Mouse (Mus musculus) gastrocnemius, postnatal 4 days (tissue): ENCODE measurements at regions not wholly inside any gene's neighbourhood (a gene's known extent, or its start where the extent isn't known, plus 50 kb on each side); places are given as distances from the start of the nearest gene placed in this dataset.

Experiments used
- DNase-seq, 2 experiments: peaks; one replicate each; pipeline ENCODE4 v3.0.0; 2021 to 2022; ENCODE audit warnings: low spot score in 2 of 2, mixed read lengths in 2 of 2

DNA sequence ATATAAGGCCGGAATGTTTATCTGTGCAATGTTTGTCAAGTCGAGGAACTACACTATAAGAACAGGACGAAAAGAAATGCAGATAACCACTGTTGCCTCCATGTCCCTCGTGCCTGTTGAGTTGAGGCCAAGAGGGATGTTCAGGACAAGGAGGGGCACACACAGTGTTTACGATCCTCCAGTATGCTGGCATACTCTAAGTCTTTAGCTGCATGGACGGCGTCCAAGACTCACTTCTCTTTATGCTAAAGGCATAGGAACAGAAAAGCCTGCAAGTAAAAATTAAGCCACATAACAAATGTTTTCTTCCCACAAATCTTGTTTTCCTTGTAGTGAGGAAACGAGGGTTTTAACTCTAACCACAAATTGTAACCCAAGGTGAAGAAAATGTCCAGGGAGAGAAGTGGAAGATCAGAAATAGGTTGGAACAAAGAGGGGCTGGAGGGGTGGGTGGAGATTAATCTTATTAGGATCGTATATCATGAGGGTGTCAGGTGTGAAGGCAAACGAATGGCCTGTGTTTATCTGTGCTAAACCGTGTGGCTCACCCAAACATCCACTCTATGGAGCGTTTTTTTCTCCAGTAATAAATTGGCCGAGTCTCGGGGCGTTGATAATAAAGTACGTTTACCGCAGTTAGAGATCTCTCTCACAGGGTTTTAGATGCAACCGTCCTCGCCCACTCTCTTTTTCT lies 521.8 kb downstream of the Nr2f2 start:
- no peak for DNase-seq

DNA sequence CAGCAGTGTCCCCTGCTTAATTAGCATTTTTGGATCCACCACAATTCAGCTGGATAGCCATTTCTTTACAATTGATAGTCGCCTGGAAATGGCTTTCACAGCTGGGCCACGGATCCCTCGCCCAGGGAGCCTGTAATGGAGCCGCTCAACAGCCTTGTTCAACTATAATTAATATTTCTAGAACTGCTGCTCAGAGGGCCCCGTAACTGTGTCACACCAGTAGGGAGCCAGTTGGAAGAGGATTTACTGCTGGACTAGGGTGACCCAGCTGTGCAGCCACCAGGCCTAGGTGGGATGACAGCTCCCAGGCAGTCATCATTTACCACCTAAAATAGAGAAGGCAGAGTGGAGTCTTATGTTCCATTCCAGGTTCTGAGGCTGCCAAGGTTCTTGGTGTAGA lies 529.2 kb downstream of the Nr2f2 start:
- no peak for DNase-seq

DNA sequence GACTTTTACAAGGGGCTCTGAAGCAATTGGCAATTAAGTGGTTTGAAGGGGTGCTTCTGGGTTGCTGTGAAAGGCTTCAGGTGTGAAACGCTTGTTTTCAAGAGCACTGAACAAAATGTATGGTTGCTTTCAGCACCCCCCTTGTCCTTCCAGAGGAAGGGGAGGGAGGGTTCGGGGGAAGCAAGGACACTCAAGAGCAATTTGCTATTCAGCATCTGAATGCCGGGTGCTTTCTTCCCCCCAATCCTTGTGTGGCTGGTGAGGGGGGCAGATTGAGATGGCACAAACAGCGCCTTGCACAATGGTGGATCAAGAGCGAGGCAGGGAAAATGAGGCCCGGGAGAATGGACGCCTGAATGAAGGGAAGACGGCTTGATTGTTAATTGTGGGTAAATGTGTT lies 539.3 kb downstream of the Nr2f2 start:
- DNase-seq: no peak

DNA sequence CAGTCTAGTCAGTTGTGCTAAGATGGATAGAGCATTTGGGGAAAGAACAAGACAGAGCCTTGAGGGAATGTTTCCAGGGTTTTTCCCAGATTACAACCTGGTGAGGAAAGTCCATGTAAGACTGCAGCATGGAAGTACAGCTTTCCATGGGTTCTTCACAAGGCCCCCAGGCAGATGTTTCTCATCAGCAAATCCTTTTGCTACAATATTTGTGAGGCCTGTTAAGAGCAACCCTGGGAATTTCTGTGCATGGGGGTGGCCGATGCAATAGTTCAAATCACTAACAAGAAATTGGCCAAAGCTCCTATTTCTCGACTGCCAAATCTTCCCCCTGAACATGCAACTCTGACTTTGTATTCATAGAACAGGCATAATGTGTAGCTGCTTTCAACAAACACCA lies 546.0 kb downstream of the Nr2f2 start:
- DNase-seq: no peak

DNA sequence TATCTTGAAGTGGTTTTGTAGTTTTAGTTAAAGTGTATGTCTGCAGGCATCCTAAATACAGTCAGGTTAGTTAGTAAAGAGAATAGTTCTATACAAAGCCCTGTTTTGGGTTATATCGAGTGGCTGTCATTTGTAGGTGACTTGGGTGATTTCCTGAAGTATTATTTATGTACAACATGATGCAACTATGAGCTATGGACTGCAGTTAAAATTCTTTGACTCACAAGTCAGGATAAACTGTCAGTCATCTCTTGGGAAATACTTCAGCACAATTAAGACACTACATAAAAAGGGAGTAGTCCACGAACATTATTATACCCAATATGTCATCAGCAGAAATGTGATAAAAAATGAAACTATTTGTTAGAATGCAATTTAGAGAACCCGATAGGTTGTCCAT lies 554.2 kb downstream of the Nr2f2 start:
- DNase-seq: no peak

DNA sequence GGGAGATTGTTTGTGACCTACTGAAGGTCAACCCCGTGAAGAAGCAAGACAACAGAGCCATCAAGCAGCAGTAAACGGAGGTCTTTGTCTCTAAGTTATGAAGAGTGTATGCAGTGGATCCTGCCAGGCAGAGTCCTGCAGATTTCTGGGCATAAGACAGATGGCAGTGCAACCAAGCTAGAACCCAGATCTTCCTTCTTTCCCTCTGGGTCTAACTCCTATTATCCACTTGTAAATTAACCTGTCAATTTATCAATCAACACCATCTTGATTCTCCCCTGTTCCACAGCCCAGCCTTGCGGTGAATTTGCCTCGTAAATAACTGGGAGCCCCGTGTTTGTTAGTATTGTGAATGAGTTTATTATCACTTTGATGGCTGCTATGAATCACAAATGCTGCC lies 555.7 kb downstream of the Nr2f2 start:
- DNase-seq: no peak

DNA sequence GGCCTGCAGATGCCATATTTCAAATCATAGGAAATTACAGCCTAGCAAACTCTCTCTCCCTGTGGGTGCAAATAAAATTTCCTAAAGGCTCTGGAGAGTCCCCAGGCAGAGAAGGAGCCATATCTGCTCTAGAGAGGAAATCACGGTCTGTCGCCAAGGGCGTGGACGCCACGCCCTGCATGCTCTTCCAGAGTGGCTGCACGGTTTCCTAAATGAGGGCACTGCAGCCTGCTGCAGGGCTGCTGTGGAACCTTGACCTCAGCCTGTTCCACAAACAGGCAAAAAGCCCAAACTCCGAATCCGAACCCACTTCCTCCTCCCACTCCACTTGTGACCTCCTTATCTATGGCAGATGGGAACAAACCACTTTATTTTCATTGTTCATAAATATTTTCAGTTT lies 559.3 kb downstream of the Nr2f2 start:
- no peak for DNase-seq

DNA sequence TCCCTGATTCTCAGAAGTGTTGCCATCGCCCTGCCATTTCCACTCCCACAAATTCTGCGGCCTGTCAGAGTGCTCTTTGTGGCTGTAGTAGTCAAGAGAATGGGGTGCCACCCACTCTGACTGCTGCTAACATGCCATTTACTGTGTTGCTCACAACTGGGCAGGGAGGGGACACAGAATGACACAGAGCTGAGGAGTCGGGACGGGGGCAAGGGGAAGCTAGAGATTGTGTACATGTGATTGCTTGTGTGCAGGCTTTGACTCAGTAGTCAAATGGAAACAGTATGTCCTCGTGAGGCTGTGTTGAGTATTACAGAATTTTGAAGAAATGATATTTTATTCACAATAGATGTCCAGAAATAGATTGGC lies 595.6 kb downstream of the Nr2f2 start:
- no peak for DNase-seq

DNA sequence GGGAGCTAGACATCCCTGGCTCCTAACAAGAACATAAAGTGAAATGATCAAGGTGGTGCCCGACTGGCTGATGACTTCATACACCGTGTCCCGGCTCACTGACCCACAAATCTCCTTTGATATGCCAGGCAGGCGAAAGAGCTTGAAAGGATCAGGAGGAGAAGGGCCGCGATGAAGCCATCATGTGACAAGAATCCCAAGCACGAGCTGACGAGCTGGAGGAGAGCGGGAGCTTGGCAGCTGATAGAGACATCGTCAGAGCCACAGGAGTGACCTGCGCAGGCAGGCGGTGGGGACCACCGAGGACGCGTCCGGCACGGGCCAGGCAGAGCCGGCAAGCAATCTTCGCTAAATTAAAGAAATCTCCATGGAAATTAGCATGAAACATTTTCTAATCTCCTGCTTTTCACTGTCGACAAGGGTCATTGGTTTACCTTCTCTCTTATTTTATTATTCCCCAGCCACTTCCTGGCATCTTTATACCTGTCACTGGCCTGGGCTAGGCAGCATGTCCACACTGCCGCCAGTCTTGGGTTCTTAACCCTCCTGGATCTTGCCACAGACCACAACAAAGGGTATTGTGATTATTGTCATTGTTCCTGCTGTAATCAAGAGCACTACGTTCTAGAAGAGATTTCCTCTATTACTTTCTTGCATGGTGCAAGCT lies 596.1 kb downstream of the Nr2f2 start:
- DNase-seq: no peak

DNA sequence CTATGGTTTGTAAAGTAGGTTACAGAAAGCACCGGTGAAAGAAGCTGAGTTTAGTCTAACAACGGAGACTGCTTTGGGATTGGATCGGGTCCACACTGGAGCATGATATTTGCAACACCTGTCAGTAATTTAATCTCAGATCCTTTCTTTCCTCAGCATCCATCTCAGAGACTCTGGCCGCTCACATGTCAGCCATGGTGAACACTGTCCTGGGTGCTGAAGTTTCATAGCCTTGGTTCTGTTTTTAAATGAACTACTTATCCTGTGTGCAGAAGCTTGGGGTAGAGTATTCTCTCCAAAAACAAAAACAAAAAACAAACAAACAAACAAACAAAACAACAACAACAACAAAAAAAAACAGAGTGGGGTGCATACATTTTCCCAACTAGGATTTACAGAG lies 600.1 kb downstream of the Nr2f2 start:
- no peak for DNase-seq

DNA sequence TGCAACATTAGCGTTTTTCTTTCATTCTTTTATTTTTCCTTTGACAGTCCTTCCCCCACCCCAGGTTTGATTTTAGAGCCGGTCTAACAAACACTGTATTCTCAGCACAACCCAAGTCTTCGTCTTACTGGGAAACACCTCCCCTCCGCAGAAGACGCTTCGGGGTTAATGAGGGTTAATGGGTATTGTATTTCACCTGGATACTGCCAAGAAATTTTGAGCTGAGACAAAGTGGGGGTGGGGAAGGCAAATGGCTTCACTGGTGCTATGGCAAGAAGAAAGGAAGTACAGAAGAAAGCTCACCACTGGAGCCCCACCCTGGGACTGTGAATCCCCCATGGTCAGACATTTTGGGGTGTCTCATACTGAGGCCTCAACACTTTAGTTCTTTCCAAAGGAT lies 626.0 kb downstream of the Nr2f2 start:
- DNase-seq: no peak

DNA sequence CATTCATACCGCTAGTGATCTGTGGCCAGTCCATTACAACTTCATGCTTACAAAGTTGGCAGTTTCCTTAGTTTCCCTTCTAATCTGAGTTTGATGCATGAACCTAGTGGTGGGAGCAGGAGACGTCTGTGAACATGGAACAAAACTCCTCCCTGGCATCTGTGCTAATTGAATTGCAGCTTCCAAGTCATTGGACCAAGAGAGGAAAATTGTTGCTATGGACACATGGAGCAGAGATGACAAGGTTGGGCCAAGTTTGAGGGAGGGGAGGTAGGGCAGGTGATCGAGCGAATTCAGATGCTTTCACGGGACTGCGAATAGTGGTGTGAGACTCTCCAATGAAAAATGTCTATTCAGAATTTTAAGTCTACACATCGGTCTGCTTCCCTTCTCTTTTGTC lies 627.5 kb downstream of the Nr2f2 start:
- no peak for DNase-seq

DNA sequence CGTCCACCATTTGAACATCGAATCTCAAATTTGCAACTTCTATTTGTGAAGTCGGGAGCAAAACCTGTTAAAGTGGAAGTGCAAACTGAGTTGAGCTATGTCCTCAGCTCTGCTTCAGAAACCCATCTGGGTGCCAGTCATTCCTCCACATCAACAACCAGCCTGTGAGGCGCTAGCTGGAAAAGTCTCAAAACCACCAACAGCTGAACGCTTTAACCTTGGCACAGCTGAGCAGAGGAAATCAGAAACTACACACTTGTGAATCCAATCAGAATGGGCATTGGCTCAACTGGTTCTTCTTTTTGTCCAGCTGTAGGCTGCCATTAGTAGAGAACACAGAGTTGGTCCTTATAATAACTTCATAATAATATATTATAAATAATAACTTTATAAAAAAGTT lies 651.5 kb downstream of the Nr2f2 start:
- peak in 1 of 2 experiments; percentile 48 for DNase-seq

DNA sequence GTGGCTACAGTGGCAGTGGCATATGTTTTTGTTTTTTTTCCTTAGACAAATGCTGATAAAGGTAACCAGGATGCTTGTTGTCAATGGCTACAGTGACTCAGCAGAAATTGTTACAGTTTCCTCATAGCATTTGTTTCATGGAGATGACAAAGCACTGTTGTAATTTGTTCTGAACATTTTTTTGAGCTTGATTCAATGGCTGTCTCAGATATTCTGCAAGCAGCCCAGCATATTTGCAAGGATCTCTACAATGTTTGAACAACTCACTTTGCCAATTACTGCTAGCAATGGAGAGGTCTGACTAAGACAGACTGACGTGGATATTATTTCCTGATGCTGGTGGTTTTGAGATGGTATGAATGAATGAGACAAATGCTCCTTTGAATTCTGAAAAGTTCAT lies 696.3 kb downstream of the Nr2f2 start:
- DNase-seq: no peak

DNA sequence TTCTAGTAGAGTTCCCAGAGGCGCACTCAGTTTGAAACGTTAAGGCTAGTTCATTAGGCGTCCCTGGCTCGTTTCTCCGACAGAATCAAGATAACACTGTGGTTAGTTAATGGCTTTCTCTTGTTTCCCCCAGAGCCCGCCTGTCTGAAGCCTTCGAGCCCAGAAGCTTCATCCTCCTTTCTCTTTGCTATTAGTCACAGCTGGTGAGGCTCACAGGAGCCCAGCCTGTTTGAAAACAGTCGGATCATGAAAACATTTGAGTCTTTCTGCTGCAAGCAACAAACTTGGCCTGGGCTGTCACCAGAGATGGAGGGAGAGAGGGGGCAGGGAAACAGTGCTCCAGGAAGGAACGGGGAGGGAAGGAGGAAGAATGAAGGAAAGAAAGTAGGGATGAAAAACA lies 711.0 kb downstream of the Nr2f2 start:
- DNase-seq: no peak

DNA sequence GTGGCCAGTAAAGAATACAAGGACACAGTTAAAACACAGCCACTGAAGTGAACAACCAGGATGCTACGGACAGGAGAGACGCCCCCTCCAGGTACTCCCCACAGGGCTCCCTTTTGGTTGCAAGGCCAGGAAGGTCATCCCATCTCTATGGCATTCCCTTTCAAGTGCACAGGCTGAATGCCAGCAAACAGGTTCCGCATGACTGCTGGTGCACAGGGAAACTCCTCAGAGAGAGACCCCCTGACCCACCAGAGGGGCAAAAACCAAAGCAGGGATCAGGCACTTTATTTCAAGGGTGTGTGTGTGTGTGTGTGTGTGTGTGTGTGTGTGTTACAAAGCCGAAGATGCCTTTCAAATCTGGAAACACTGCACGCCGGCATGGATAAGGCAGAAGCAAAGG lies 721.1 kb downstream of the Nr2f2 start:
- no peak for DNase-seq

DNA sequence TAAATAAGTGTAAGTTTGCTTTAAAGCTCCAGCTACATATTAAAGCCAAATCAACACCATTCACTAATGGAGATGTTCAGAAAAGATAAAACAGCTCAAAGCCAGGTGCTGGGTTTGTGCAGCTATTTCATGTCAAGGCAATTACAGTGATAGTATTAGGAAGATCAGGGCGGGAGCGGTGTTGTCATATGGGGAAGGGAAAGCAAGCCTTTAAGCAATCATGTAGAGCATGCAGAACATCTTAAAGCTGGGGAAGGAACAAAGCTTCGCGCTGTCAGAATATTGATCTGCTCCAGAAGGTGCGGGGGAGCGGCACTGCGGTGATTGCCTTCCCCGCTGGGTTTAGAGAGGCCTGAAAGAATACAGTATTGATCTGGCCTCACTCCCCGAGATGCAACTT lies 724.9 kb downstream of the Nr2f2 start:
- no peak for DNase-seq

DNA sequence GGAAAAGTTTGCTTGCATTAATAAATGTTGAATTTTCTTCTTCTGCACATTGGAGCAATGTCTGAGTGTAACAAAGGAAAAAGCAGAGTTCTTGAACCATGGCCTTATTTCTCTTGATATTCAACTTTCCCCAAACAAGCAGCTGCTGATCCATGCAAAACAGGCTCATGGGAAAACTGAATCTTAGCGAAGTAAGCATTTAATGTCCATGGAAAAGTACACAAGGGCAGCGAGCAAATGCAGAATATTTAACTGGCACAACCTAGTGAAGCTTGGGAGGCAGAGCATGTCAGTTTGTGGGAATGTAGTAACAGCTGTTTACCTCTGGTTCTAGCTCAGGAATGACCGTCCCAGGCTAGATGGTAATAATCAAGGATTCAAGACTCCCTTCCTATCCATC lies 766.7 kb downstream of the Nr2f2 start:
- no peak for DNase-seq

DNA sequence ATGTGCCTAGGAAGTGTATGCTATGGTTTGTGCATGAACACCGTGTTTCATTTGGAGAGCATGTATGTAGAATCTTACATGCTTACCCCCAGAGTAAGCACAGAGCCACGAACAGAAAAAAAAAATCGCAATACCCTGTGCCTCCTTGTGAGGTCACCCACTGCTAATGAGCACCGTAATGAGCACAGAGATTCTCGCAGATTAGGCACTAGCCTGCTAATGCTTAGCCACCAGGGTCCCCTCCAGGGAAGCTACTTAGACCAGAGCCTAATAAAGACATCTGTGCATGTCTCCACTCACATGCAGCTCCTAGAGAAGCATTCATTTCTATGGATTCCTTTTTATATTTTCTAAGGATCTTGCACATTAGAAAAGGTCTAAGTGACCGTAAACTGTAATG lies 780.8 kb downstream of the Nr2f2 start:
- DNase-seq: no peak

DNA sequence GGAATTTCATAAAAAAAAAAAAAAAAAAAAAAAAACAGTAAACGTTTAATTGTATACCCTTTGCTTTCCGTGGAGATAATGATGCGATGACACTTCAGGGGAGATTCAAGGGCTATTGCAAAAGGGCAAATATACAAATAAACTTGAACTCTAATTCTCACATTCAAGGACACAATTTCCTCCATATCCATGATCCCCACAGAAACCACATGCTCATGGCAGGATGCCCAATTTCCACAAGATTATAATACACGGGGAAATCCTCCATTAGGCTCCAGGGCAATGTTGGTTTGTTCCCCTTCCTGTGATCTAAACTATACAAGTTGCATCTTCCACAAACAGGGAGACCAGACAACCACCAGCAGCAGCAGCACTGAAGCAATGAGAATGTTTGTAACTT lies 781.4 kb downstream of the Nr2f2 start:
- DNase-seq: no peak

DNA sequence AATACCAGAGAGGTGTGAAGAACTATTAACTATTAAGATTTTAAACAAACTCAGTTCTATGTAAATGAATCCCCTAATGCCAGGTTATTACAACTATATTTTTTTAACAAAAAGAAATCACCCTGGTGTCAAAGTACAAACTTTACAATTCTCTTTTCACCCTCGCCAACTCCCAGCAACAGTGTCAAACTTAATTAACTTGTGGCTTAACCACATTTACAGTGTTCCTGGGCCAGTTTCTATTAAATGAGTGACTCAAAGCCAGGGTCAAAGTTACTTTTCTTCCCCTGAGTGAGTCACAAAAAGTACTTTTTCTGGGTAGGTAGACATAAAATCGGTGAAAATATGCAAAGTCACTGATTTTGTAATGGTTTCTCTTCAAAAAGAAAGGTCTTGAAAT lies 782.0 kb downstream of the Nr2f2 start:
- no peak for DNase-seq

DNA sequence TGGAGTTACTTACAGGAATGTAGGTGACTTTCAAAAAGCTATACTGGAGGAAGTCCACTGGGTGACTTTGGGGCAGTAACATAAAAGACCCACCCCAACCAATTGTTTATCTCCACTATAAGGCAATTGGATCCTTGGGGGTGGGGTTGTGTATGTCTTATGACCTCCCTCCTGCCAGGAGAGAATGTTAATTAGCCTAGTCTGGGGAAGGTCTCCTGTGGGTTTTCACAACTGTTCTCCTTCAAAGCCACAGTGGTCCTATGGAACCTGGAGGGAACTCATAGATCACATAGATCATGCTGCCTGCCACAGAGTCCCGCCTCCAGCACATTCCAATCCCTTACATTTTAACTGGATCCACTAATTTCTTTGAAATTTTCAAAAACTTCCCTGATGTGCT lies 782.6 kb downstream of the Nr2f2 start:
- no peak for DNase-seq

DNA sequence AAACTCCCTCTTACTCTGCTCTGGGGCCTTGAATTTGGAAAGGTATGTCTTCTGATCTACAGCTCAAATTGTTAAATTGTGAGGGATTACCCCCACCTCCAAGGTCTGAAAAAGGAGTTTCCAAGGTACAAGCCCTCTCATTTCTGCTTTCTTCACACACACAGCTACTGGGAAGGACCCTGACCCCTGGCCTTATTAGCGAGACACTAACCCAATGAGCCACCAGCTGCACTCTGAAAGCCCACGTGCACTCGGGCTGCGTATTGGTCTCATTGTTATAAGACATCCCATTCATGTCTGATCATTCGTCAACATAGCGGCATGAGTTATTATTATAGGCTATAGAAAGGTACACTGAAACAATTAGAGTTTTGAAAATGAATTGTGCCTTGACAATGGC lies 784.9 kb downstream of the Nr2f2 start:
- DNase-seq: no peak
